Mouse (Mus musculus): ENCODE results near the gene Chchd1.

Chchd1 gene

GRCm38 (mm10) chr14:20725660-20726339 is 23.0 kb downstream of the Chchd1 start:
- no peak for DNase-seq (ENCODE audit: low spot score in 2 of 2)

- no peak for DNase-seq (ENCODE audit: low spot score in 2 of 2)
Measured at GRCm38 (mm10) chr14:20729871-20730270, 27.1 kb downstream of the Chchd1 start.

- DNase-seq (ENCODE audit: low spot score in 2 of 2), result no peak
Measured at GRCm38 (mm10) chr14:20730853-20731602, 28.2 kb downstream of the Chchd1 start.

- DNase-seq (ENCODE audit: low spot score in 2 of 2), result no peak
Measured at GRCm38 (mm10) chr14:20733041-20733951, 30.5 kb downstream of the Chchd1 start.

GRCm38 (mm10) chr14:20733952-20734774 is 31.4 kb downstream of the Chchd1 start, which contains the start of gene Ndst2:
Gene Ndst2 (minus strand): TSS chr14:20734562.
- DNase-seq (ENCODE audit: low spot score in 2 of 2), result peak; percentile 68 to 69

GRCm38 (mm10) chr14:20735052-20735451 is 32.2 kb downstream of the Chchd1 start:
- no peak for DNase-seq (ENCODE audit: low spot score in 2 of 2)

GRCm38 (mm10) chr14:20735892-20736390 is 33.1 kb downstream of the Chchd1 start:
- DNase-seq (ENCODE audit: low spot score in 2 of 2), result no peak

- DNase-seq (ENCODE audit: low spot score in 2 of 2), result peak; percentile 12 to 19
Measured at GRCm38 (mm10) chr14:20737306-20737705, 34.5 kb downstream of the Chchd1 start.

- DNase-seq (ENCODE audit: low spot score in 2 of 2), result no peak
Measured at GRCm38 (mm10) chr14:20738511-20738910, 35.7 kb downstream of the Chchd1 start.

- no peak for DNase-seq (ENCODE audit: low spot score in 2 of 2)
Measured at GRCm38 (mm10) chr14:20741301-20741700, 38.5 kb downstream of the Chchd1 start.

- DNase-seq (ENCODE audit: low spot score in 2 of 2), result no peak
Measured at GRCm38 (mm10) chr14:20743614-20744013, 40.8 kb downstream of the Chchd1 start.

- no peak for DNase-seq (ENCODE audit: low spot score in 2 of 2)
Measured at GRCm38 (mm10) chr14:20746935-20747334, 44.1 kb downstream of the Chchd1 start.

GRCm38 (mm10) chr14:20748388-20748787 is 45.6 kb downstream of the Chchd1 start:
- DNase-seq (ENCODE audit: low spot score in 2 of 2), result no peak

GRCm38 (mm10) chr14:20749494-20750051 is 46.8 kb downstream of the Chchd1 start:
- no peak for DNase-seq (ENCODE audit: low spot score in 2 of 2)

- DNase-seq (ENCODE audit: low spot score in 2 of 2), result no peak
Measured at GRCm38 (mm10) chr14:20750503-20750902, 47.7 kb downstream of the Chchd1 start.

- DNase-seq (ENCODE audit: low spot score in 2 of 2), result no peak
Measured at GRCm38 (mm10) chr14:20753792-20754191, 51.0 kb downstream of the Chchd1 start.

Measured in thymus, postnatal 10 days (tissue).